Mouse (Mus musculus): ENCODE measurements around the gene Gpc5.
A peak's percentile ranks its signal among the peaks of the same experiment; 100 is the strongest.

The Gpc5 gene

GRCm38 (mm10) chr14:115546516-115547282 lies 454.7 kb downstream of the Gpc5 start:
- DNase-seq (ENCODE audit: low spot score in 2 of 2) = no peak

GRCm38 (mm10) chr14:115551996-115552395 lies 460.0 kb downstream of the Gpc5 start:
- DNase-seq (ENCODE audit: low spot score in 2 of 2) = no peak

- DNase-seq (ENCODE audit: low spot score in 2 of 2) = no peak
Observed at GRCm38 (mm10) chr14:115580466-115581255, 488.6 kb downstream of the Gpc5 start.

GRCm38 (mm10) chr14:115581256-115581633 lies 489.2 kb downstream of the Gpc5 start:
- no peak for DNase-seq (ENCODE audit: low spot score in 2 of 2)

GRCm38 (mm10) chr14:115600259-115601029 lies 508.4 kb downstream of the Gpc5 start:
- DNase-seq (ENCODE audit: low spot score in 2 of 2) = peak in 1 of 2 experiments; percentile 13

- DNase-seq (ENCODE audit: low spot score in 2 of 2) = no peak
Observed at GRCm38 (mm10) chr14:115614154-115614553, 522.1 kb downstream of the Gpc5 start.

- no peak for DNase-seq (ENCODE audit: low spot score in 2 of 2)
Observed at GRCm38 (mm10) chr14:115616305-115616704, 524.3 kb downstream of the Gpc5 start.

- DNase-seq (ENCODE audit: low spot score in 2 of 2) = no peak
Observed at GRCm38 (mm10) chr14:115616846-115617245, 524.8 kb downstream of the Gpc5 start.

GRCm38 (mm10) chr14:115620473-115620872 lies 528.5 kb downstream of the Gpc5 start:
- DNase-seq (ENCODE audit: low spot score in 2 of 2) = no peak

GRCm38 (mm10) chr14:115631160-115631898 lies 539.3 kb downstream of the Gpc5 start:
- DNase-seq (ENCODE audit: low spot score in 2 of 2) = no peak

GRCm38 (mm10) chr14:115633311-115633710 lies 541.3 kb downstream of the Gpc5 start:
- no peak for DNase-seq (ENCODE audit: low spot score in 2 of 2)

- DNase-seq (ENCODE audit: low spot score in 2 of 2) = no peak
Observed at GRCm38 (mm10) chr14:115679875-115680274, 587.9 kb downstream of the Gpc5 start.

- no peak for DNase-seq (ENCODE audit: low spot score in 2 of 2)
Observed at GRCm38 (mm10) chr14:115746013-115746412, 654.0 kb downstream of the Gpc5 start.

GRCm38 (mm10) chr14:115760241-115760640 lies 668.2 kb downstream of the Gpc5 start:
- peak; percentile 15 to 42 for DNase-seq (ENCODE audit: low spot score in 2 of 2)

GRCm38 (mm10) chr14:115779382-115780177 lies 687.6 kb downstream of the Gpc5 start:
- no peak for DNase-seq (ENCODE audit: low spot score in 2 of 2)

GRCm38 (mm10) chr14:115804751-115805150 lies 712.7 kb downstream of the Gpc5 start:
- no peak for DNase-seq (ENCODE audit: low spot score in 2 of 2)

- DNase-seq (ENCODE audit: low spot score in 2 of 2) = peak in 1 of 2 experiments; percentile 27
Observed at GRCm38 (mm10) chr14:115819021-115819420, 727.0 kb downstream of the Gpc5 start.

GRCm38 (mm10) chr14:115821657-115822056 lies 729.6 kb downstream of the Gpc5 start:
- no peak for DNase-seq (ENCODE audit: low spot score in 2 of 2)

- no peak for DNase-seq (ENCODE audit: low spot score in 2 of 2)
Observed at GRCm38 (mm10) chr14:115830485-115830884, 738.5 kb downstream of the Gpc5 start.

GRCm38 (mm10) chr14:115831219-115831755 lies 739.3 kb downstream of the Gpc5 start:
- DNase-seq (ENCODE audit: low spot score in 2 of 2) = peak; percentile 73 to 89

All from frontal cortex, postnatal 36 days (tissue).